Mouse (Mus musculus): ENCODE data around the gene H2-K1. TPM values are rescaled to one million over a fixed set of nuclear protein-coding genes. Genes with fewer than 3 reads are reported as not detected.

Gene H2-K1
- polyA plus RNA-seq, 1 experiment from 2014 or later, result 55.5 TPM

GRCm38 (mm10) chr17:33965846-33966550 is 34.1 kb downstream of the H2-K1 start:
- H3K4me2 ChIP-seq (ENCODE audit: low read depth, low read length), result no peak overlapping the region
- ATAC-seq (ENCODE audit: low read depth), result no peak
- no peak overlapping the region for H3K4me3 ChIP-seq (ENCODE audit: low read length)
- 77% methylated on average over 16 of the region's 16 CpGs for WGBS
- no peak overlapping the region for H3K9ac ChIP-seq (ENCODE audit: low read length)
- peaks cover 16% of the 10 kb centered on the region for H3K36me3 ChIP-seq (ENCODE audit: control insufficient read depth, insufficient read depth, low read length)
- no peaks in the 10 kb centered on the region for H3K4me1 ChIP-seq (replicated peaks; ENCODE audit: control insufficient read depth, insufficient read depth, low read length)
- H3K27me3 ChIP-seq (ENCODE audit: control insufficient read depth, insufficient read depth, low read depth, low read length), result no peaks in the 10 kb centered on the region
- H3K27ac ChIP-seq (ENCODE audit: low read length), result no peak overlapping the region
- no peaks in the 10 kb centered on the region for H3K9me3 ChIP-seq (ENCODE audit: control insufficient read depth, low read length)

GRCm38 (mm10) chr17:33965082-33965845 is 34.9 kb downstream of the H2-K1 start:
- Histone ChIP-seq H3K36me3 (ENCODE audit: control insufficient read depth, insufficient read depth, low read length) (peaks cover 17% of the 10 kb centered on the region), H3K4me3 (ENCODE audit: low read length) (no peak overlapping the region), H3K9me3 (ENCODE audit: control insufficient read depth, low read length) (no peaks in the 10 kb centered on the region), H3K27me3 (ENCODE audit: control insufficient read depth, insufficient read depth, low read depth, low read length) (no peaks in the 10 kb centered on the region), H3K27ac (ENCODE audit: low read length) (no peak overlapping the region), H3K4me1 (replicated peaks; ENCODE audit: control insufficient read depth, insufficient read depth, low read length) (no peaks in the 10 kb centered on the region), H3K4me2 (ENCODE audit: low read depth, low read length) (no peak overlapping the region), H3K9ac (ENCODE audit: low read length) (no peak overlapping the region)
- WGBS, result 91% methylated on average over 17 of the region's 17 CpGs
- ATAC-seq (ENCODE audit: low read depth), result no peak

GRCm38 (mm10) chr17:33962876-33963275 is 37.3 kb downstream of the H2-K1 start:
- Histone ChIP-seq H3K9me3 (ENCODE audit: control insufficient read depth, low read length) (no peaks in the 10 kb centered on the region), H3K27ac (ENCODE audit: low read length) (no peak overlapping the region), H3K4me2 (ENCODE audit: low read depth, low read length) (no peak overlapping the region), H3K36me3 (ENCODE audit: control insufficient read depth, insufficient read depth, low read length) (peaks cover 32% of the 10 kb centered on the region), H3K4me1 (replicated peaks; ENCODE audit: control insufficient read depth, insufficient read depth, low read length) (no peaks in the 10 kb centered on the region), H3K4me3 (ENCODE audit: low read length) (no peak overlapping the region), H3K27me3 (ENCODE audit: control insufficient read depth, insufficient read depth, low read depth, low read length) (no peaks in the 10 kb centered on the region), H3K9ac (ENCODE audit: low read length) (no peak overlapping the region)
- ATAC-seq (ENCODE audit: low read depth), result no peak
- WGBS, result 89% methylated on average over 7 of the region's 7 CpGs

- Histone ChIP-seq H3K4me3 (ENCODE audit: low read length) (no peak overlapping the region), H3K9ac (ENCODE audit: low read length) (no peak overlapping the region), H3K4me1 (replicated peaks; ENCODE audit: control insufficient read depth, insufficient read depth, low read length) (peaks cover 5% of the 10 kb centered on the region; the same call in 1 of the 2 replicates), H3K27ac (ENCODE audit: low read length) (no peak overlapping the region), H3K9me3 (ENCODE audit: control insufficient read depth, low read length) (no peaks in the 10 kb centered on the region), H3K4me2 (ENCODE audit: low read depth, low read length) (no peak overlapping the region), H3K36me3 (ENCODE audit: control insufficient read depth, insufficient read depth, low read length) (peaks cover 27% of the 10 kb centered on the region), H3K27me3 (ENCODE audit: control insufficient read depth, insufficient read depth, low read depth, low read length) (no peaks in the 10 kb centered on the region)
- 88% methylated on average over 15 of the region's 15 CpGs for WGBS
- ATAC-seq (ENCODE audit: low read depth), result no peak
Measured at GRCm38 (mm10) chr17:33959948-33960347, 40.2 kb downstream of the H2-K1 start.

GRCm38 (mm10) chr17:33959135-33959534 is 41.0 kb downstream of the H2-K1 start:
- Histone ChIP-seq H3K9ac (ENCODE audit: low read length) (no peak overlapping the region), H3K27ac (ENCODE audit: low read length) (no peak overlapping the region), H3K4me2 (ENCODE audit: low read depth, low read length) (no peak overlapping the region), H3K4me1 (replicated peaks; ENCODE audit: control insufficient read depth, insufficient read depth, low read length) (peaks cover 10% of the 10 kb centered on the region), H3K4me3 (ENCODE audit: low read length) (no peak overlapping the region), H3K27me3 (ENCODE audit: control insufficient read depth, insufficient read depth, low read depth, low read length) (no peaks in the 10 kb centered on the region), H3K9me3 (ENCODE audit: control insufficient read depth, low read length) (no peaks in the 10 kb centered on the region), H3K36me3 (ENCODE audit: control insufficient read depth, insufficient read depth, low read length) (peaks cover 29% of the 10 kb centered on the region)
- 93% methylated on average over 13 of the region's 13 CpGs for WGBS
- no peak for ATAC-seq (ENCODE audit: low read depth)

- 93% methylated on average over 11 of the region's 11 CpGs for WGBS
- Histone ChIP-seq H3K9ac (ENCODE audit: low read length) (no peak overlapping the region), H3K4me3 (ENCODE audit: low read length) (no peak overlapping the region), H3K27me3 (ENCODE audit: control insufficient read depth, insufficient read depth, low read depth, low read length) (no peaks in the 10 kb centered on the region), H3K9me3 (ENCODE audit: control insufficient read depth, low read length) (no peaks in the 10 kb centered on the region), H3K4me2 (ENCODE audit: low read depth, low read length) (no peak overlapping the region), H3K36me3 (ENCODE audit: control insufficient read depth, insufficient read depth, low read length) (peaks cover 32% of the 10 kb centered on the region), H3K27ac (ENCODE audit: low read length) (no peak overlapping the region), H3K4me1 (replicated peaks; ENCODE audit: control insufficient read depth, insufficient read depth, low read length) (peaks cover 17% of the 10 kb centered on the region)
- no peak for ATAC-seq (ENCODE audit: low read depth)
Measured at GRCm38 (mm10) chr17:33958451-33958850, 41.7 kb downstream of the H2-K1 start.

GRCm38 (mm10) chr17:33957493-33957892 is 42.7 kb downstream of the H2-K1 start:
- H3K36me3 ChIP-seq (ENCODE audit: control insufficient read depth, insufficient read depth, low read length), result peaks cover 33% of the 10 kb centered on the region

GRCm38 (mm10) chr17:33956336-33956735 is 43.8 kb downstream of the H2-K1 start:
- H3K4me3 ChIP-seq (ENCODE audit: low read length), result peak overlapping the region; percentile 95
- peak overlapping the region; percentile 90; the same call in 1 of the 2 replicates for H3K27ac ChIP-seq (ENCODE audit: low read length)
- H3K4me1 ChIP-seq (replicated peaks; ENCODE audit: control insufficient read depth, insufficient read depth, low read length), result peaks cover 33% of the 10 kb centered on the region
- no peak for ATAC-seq (ENCODE audit: low read depth)
- H3K9ac ChIP-seq (ENCODE audit: low read length), result peak overlapping the region; percentile 77
- no peaks in the 10 kb centered on the region for H3K9me3 ChIP-seq (ENCODE audit: control insufficient read depth, low read length)
- H3K4me2 ChIP-seq (ENCODE audit: low read depth, low read length), result peak overlapping the region; percentile 78
- H3K27me3 ChIP-seq (ENCODE audit: control insufficient read depth, insufficient read depth, low read depth, low read length), result no peaks in the 10 kb centered on the region
- 6% methylated on average over 10 of the region's 10 CpGs for WGBS
- H3K36me3 ChIP-seq (ENCODE audit: control insufficient read depth, insufficient read depth, low read length), result peaks cover 35% of the 10 kb centered on the region

More at GRCm38 (mm10) chr17:33957493-33957892, 42.7 kb downstream of the H2-K1 start:
- peaks cover 27% of the 10 kb centered on the region for H3K4me1 ChIP-seq (replicated peaks; ENCODE audit: control insufficient read depth, insufficient read depth, low read length)
- no peak for ATAC-seq (ENCODE audit: low read depth)
- H3K27ac ChIP-seq (ENCODE audit: low read length), result no peak overlapping the region
- no peak overlapping the region for H3K4me3 ChIP-seq (ENCODE audit: low read length)
- H3K27me3 ChIP-seq (ENCODE audit: control insufficient read depth, insufficient read depth, low read depth, low read length), result no peaks in the 10 kb centered on the region
- no peak overlapping the region for H3K9ac ChIP-seq (ENCODE audit: low read length)
- no peak overlapping the region for H3K4me2 ChIP-seq (ENCODE audit: low read depth, low read length)
- 80% methylated on average over 6 of the region's 6 CpGs for WGBS
- H3K9me3 ChIP-seq (ENCODE audit: control insufficient read depth, low read length), result no peaks in the 10 kb centered on the region

- H3K4me3 ChIP-seq (ENCODE audit: low read length), result peak within 1 kb of the TSS; percentile 95
- peak within 1 kb of the TSS; percentile 92 for H3K27ac ChIP-seq (ENCODE audit: low read length)
- H3K36me3 ChIP-seq (ENCODE audit: control insufficient read depth, insufficient read depth, low read length), result peaks cover 32% of the 10 kb centered on the region
- ATAC-seq (ENCODE audit: low read depth), result peak; percentile 86
- WGBS, result under 1% methylated on average over 50 of the region's 50 CpGs
- peaks cover 37% of the 10 kb centered on the region for H3K4me1 ChIP-seq (replicated peaks; ENCODE audit: control insufficient read depth, insufficient read depth, low read length)
- H3K27me3 ChIP-seq (ENCODE audit: control insufficient read depth, insufficient read depth, low read depth, low read length), result no peaks in the 10 kb centered on the region
- peak within 1 kb of the TSS; percentile 99 for H3K4me2 ChIP-seq (ENCODE audit: low read depth, low read length)
- H3K9ac ChIP-seq (ENCODE audit: low read length), result peak within 1 kb of the TSS; percentile 99
- no peaks in the 10 kb centered on the region for H3K9me3 ChIP-seq (ENCODE audit: control insufficient read depth, low read length)
Measured at GRCm38 (mm10) chr17:33955555-33956214, 44.5 kb downstream of the H2-K1 start, which contains the start of the genes Vps52 and Rps18. Vps52 (plus strand) TSS chr17:33955812. Rps18 (minus strand) TSS chr17:33956001.
